ENCODE assay signal across 22 mouse cellular contexts in the genomic region with DNA sequence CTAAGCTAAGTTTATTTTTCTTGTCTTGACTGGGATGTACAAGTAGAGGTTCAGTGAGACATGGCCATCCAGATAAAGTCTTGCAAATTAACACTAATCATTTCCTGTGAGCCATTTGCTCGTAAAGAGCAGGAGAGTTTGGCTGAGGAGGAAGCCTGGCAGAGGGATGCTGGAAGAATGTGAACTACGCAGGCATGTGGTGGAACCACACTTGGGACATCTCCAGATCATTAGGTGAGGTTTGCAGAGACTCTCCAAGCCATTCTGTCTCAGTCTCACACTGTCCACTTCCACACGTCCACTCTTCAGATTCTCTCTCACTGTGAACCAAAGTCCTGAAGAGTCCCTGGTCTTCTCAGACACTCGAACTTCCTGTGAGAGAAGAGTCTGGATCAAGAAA.
"Had no signal": no experiment of that assay in that cellular context is flagged by ENCODE, and none has a peak within 500 bp of the region (broad histone marks: within the 10 kb centered on the region; RNA-seq: fewer than 3 reads in every experiment).

No protein-coding gene starts in this region.

- ATAC-seq: hindbrain, postnatal 0 days; intestine, embryonic 16.5 days; liver, embryonic 12.5 days had no signal

- H3K4me1 ChIP-seq: heart, embryonic 10.5 days; hindbrain, embryonic 13.5 days; hindbrain, embryonic 15.5 days; liver, embryonic 12.5 days had no signal

- H3K4me3 ChIP-seq: heart, embryonic 10.5 days; hindbrain, embryonic 13.5 days; hindbrain, embryonic 15.5 days; kidney, embryonic 15.5 days; layer of hippocampus, adult 2 months; left cerebral cortex, adult 2 months; limb, embryonic 13.5 days; limb, embryonic 15.5 days; liver, embryonic 12.5 days had no signal

- H3K9ac ChIP-seq: hindbrain, embryonic 13.5 days; hindbrain, embryonic 15.5 days; kidney, embryonic 15.5 days; limb, embryonic 13.5 days; limb, embryonic 15.5 days; liver, embryonic 12.5 days; liver, embryonic 14.5 days had no signal

- H3K4me2 ChIP-seq: hindbrain, embryonic 13.5 days; hindbrain, embryonic 15.5 days; kidney, embryonic 15.5 days; limb, embryonic 13.5 days; limb, embryonic 15.5 days; liver, embryonic 12.5 days had no signal

- H3K9me3 ChIP-seq: heart, embryonic 10.5 days; hindbrain, embryonic 13.5 days; hindbrain, embryonic 15.5 days; kidney, embryonic 15.5 days; limb, embryonic 13.5 days; limb, embryonic 15.5 days; liver, embryonic 12.5 days had no signal

- DNase-seq: gastrocnemius, postnatal 14 days; gastrocnemius, postnatal 36 days; heart, adult 18-20 months; heart, postnatal 10 days; kidney, adult 11 months; kidney, adult 2 months; kidney, adult 9 months; kidney, postnatal 4 days; lung, adult 18-20 months had no signal

- H3K27me3 ChIP-seq: hindbrain, embryonic 15.5 days; limb, embryonic 13.5 days had no signal

- H3K36me3 ChIP-seq: heart, embryonic 10.5 days; hindbrain, embryonic 13.5 days; hindbrain, embryonic 15.5 days; kidney, embryonic 15.5 days; limb, embryonic 13.5 days; limb, embryonic 15.5 days; liver, embryonic 12.5 days had no signal

- H3K27ac ChIP-seq: heart, embryonic 10.5 days; hindbrain, embryonic 13.5 days; hindbrain, embryonic 15.5 days; hindbrain, postnatal 0 days; kidney, embryonic 15.5 days; kidney, postnatal 0 days; layer of hippocampus, adult 2 months; left cerebral cortex, adult 2 months; limb, embryonic 15.5 days; liver, embryonic 12.5 days; liver, embryonic 14.5 days had no signal
